ENCODE assay signal across 9 mouse cellular contexts in genomic region chr15:96476359-96476758, GRCm38 (mm10). TPM values are rescaled to one million over a fixed set of nuclear protein-coding genes. Genes with fewer than 3 reads are reported as not detected.
DNase-seq lines count a peak whose midpoint lies in the region; ATAC-seq and TF ChIP-seq lines count a peak whose summit lies in the region.
"Had no signal": no experiment of that assay in that cellular context is flagged by ENCODE, and none has a peak within 500 bp of the region (broad histone marks: within the 10 kb centered on the region; RNA-seq: fewer than 3 reads in every experiment).

No protein-coding gene starts in this region.

- no peak overlapping the region for H3K4me2 ChIP-seq in stomach, postnatal 0 days (replicated peaks; ENCODE audit: low read depth)
- H3K4me2 ChIP-seq: embryonic facial prominence, embryonic 13.5 days had no signal

- no peak overlapping the region for H3K27ac ChIP-seq in stomach, postnatal 0 days (replicated peaks)
- H3K27ac ChIP-seq: embryonic facial prominence, embryonic 13.5 days had no signal

- peak; percentile 50 for ATAC-seq in granulocyte monocyte progenitor cell, adult 5-6 weeks (replicated peaks; ENCODE audit: poor library complexity, severe bottlenecking)
- peak; percentile 75; the same call in 1 of the 2 replicates for ATAC-seq in stomach, postnatal 0 days (ENCODE audit: low FRiP score, low TSS enrichment)

- H3K9me3 ChIP-seq in stomach, postnatal 0 days (ENCODE audit: control insufficient read depth, low read length) = no peaks in the 10 kb centered on the region
- H3K9me3 ChIP-seq: embryonic facial prominence, embryonic 13.5 days had no signal

- H3K4me3 ChIP-seq in stomach, postnatal 0 days (ENCODE audit: low read depth, low read length) = no peak overlapping the region
- H3K4me3 ChIP-seq: embryonic facial prominence, embryonic 13.5 days had no signal

- peak; percentile 93 for TF ChIP-seq CTCF in stomach, postnatal 0 days (IDR thresholded peaks at IDR 0.05; ENCODE audit: low read depth)

- H3K4me1 ChIP-seq in stomach, postnatal 0 days (replicated peaks; ENCODE audit: control insufficient read depth, insufficient read depth) = no peaks in the 10 kb centered on the region
- H3K4me1 ChIP-seq: embryonic facial prominence, embryonic 13.5 days had no signal

- DNase-seq in A20 (ENCODE audit: low read depth, low spot score) = peak; percentile 90
- DNase-seq in adrenal gland, adult 18-20 months (ENCODE audit: low spot score in 2 of 2) = peak; percentile 93 to 96
- peak; percentile 89 for DNase-seq in embryo, embryonic 10.5 days (ENCODE audit: low spot score)
- DNase-seq in kidney, adult 9 months = peak; percentile 89
- DNase-seq in liver = peak; percentile 86
- DNase-seq in natural killer cell, adult 2 months (ENCODE audit: low spot score in 2 of 2) = peak; percentile 73 to 88
- DNase-seq in stomach, postnatal 0 days (ENCODE audit: low spot score) = peak; percentile 89

- H3K36me3 ChIP-seq in stomach, postnatal 0 days (ENCODE audit: control insufficient read depth, insufficient read depth, low read length) = no peaks in the 10 kb centered on the region
- H3K36me3 ChIP-seq: embryonic facial prominence, embryonic 13.5 days had no signal

- WGBS in stomach, postnatal 0 days = 7% methylated on average over 7 of the region's 7 CpGs

- no peak overlapping the region for H3K9ac ChIP-seq in stomach, postnatal 0 days (ENCODE audit: low read length)
- H3K9ac ChIP-seq: embryonic facial prominence, embryonic 13.5 days had no signal

- H3K27me3 ChIP-seq in stomach, postnatal 0 days (ENCODE audit: control insufficient read depth, insufficient read depth, low read length) = no peaks in the 10 kb centered on the region
- H3K27me3 ChIP-seq: embryonic facial prominence, embryonic 13.5 days had no signal

- no peak for TF ChIP-seq EP300 in stomach, postnatal 0 days (optimal IDR thresholded peaks at IDR 0.05)

RNA-seq across cellular contexts. Expression of gene Scaf11, which starts 15.7 kb away (rescaled TPM):
- total RNA-seq in adrenal gland, adult 18-20 months (2021) = 10 to 100 TPM; 53.2 to 67.7 TPM
- 88.4 and 105 TPM in 2 replicates for total RNA-seq in granulocyte monocyte progenitor cell, adult 5-6 weeks (2014; fragmentation: Nextera tagmentation)
- 126 and 137 TPM in 2 replicates for total RNA-seq in granulocyte monocyte progenitor cell, adult 5-6 weeks (2017)
- 44.1 and 47.4 TPM in 2 replicates for polyA plus RNA-seq in stomach, postnatal 0 days (2015; fragmentation: Nextera tagmentation; extraction: Ambion mirVana)
